Mouse (Mus musculus) right cerebral cortex, adult 2 months (tissue): ENCODE data around the gene Prrt1.

Experiments
- DNase-seq, 2 experiments: peaks; one replicate each; pipeline ENCODE4 v3.0.0; 2021 to 2022; ENCODE audit warnings: low spot score in 2 of 2

Gene Prrt1

DNA sequence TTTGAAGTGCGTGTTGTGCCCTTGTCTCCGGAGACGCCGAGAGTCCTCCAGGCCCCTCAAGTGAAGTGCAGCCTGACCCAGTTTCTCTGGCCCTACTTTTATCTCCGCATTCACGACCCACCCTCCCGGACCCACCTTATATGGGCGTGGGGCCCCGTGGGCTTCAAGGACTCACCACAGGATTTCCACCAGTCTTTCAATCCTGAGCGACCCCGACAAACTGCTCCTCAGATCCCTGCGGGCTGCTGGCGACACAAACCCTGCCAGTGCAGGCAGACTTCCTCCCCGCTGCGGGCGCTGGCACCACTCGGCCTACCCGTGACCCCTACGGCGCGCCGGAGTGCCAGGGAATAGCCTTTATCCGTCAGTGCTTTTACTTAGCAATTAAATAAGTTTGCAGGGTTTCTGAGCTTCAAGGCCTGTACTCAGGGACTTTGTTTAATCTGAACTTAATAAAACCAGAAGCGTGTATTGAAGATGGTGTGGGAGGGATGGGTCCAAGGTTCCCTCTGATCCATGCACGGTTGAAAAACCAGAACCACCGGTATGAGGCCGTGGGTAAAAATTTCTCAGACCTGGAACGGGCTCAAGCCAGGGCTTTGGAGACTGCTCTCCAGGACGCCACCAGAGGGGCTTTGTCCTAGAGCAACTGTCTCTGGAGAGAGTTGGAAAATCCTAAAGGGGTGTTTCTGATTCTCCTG, 1.2 kb upstream of the Prrt1 start, which contains the start of gene Ppt2:
TSS of gene Ppt2 (minus strand) at position 568 of the 701 bp plus-strand sequence.
- DNase-seq = no peak

DNA sequence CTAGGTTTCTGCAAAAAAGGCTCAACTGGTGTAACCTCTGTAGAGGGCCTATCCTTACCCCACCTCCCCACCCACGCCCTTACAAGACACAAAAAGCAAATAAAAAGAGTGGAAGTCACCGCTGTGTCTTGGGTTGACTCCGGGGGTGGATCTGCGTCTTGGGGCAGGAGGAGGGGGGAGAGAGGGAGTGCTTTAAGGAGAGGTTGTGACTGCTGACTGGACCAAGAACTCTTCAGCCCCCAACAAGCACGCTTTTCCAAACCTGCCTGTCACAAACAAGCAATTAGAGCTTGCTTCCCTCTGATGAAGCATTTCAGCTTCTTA, 727 bp upstream of the Prrt1 start:
- DNase-seq = no peak

DNA sequence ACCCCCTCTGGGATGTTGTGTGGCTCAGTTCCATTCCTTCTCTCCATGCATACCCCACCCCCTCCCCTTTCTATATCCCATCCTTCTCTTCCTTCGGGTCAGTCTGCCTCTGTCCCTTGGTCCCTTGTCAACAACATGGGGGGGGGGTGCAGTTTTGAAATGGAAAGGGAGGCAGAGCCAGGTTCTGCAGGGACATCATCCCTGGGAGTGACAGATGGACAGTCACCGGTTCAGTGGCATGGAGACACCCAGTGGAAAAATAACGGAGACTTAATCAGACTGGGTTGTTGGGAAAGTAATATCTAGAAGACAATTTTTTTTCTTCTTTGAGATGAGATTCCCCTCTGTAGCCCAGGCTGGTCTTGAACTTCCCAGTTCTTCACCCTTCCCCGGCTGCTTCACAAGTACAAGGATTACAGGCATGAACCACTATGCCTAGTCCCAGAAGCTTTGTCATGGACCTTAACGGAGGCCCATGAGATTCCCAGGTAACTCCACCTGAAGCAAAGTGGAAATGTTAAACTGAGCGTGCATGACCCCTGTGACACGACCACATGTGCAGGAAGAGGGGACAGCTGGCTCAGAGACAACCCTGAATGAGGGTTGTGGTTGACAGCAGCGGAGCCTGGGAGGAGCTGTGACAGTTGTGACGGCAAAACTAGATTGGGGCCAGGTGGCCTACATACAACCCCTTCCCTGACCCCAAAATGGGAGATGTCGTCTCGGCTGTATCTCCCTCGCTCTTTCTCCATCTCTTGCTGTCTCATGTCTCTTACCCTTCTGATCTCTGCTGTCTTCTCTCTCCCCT, 667 bp downstream of the Prrt1 start:
- DNase-seq = no peak

DNA sequence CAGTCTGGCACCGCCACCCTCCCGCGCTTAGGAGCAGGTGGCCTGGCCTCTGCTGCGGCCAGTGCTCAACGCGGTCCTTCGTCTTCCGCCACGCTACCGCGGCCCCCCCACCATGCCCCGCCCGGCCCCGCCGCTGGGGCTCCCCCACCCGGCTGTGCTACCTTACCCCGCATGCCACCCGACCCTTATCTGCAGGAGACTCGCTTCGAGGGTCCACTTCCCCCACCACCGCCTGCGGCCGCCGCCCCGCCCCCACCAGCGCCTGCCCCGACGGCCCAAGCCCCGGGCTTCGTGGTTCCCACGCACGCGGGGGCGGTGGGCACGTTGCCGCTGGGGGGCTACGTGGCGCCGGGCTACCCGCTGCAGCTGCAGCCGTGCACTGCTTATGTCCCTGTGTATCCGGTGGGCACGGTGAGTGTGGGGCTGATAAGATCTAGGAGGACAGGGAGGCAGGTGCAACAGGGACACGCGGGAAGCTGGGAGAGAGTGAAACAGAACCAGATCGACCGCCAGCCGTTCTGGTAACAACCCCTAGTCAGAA, 1.5 kb downstream of the Prrt1 start:
- no peak for DNase-seq

DNA sequence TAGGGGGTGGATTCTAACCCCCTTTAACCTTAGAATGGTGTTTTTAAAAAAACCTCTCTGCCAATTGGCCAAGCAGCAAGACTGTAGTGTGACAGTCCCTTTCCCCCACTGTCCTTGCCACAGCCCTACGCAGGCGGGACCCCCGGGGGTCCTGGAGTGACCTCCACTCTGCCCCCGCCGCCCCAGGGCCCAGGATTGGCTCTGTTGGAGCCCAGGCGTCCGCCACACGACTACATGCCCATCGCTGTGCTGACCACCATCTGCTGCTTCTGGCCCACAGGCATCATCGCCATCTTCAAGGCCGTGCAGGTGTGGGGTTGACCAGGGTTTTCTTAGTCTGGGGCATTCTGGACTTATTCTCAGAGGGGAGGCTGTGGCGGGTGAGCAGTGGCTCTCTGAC, 2.3 kb downstream of the Prrt1 start:
- DNase-seq = no peak

DNA sequence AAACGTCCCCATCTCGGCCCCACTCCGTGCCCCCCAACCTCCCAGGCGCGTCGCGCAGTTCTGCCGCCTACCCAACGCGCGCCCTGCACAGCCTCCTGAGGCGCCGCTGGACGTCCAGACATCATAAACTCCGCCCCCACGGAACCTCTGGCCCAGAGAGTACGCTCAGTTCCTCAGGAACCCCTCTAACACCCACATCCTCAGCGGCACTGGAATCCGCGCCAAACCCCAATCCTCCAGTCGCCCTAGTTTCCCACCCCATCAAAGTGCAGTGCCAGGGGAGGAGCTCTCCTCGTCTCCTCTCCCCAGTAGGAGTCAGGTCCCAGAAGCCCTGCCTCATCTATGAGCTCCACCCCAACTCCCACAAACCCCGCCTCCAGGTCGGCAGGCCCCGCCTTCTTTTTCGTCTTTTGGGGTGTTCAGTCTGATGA, 2.9 kb downstream of the Prrt1 start:
- DNase-seq = peak; percentile 85 to 87

DNA sequence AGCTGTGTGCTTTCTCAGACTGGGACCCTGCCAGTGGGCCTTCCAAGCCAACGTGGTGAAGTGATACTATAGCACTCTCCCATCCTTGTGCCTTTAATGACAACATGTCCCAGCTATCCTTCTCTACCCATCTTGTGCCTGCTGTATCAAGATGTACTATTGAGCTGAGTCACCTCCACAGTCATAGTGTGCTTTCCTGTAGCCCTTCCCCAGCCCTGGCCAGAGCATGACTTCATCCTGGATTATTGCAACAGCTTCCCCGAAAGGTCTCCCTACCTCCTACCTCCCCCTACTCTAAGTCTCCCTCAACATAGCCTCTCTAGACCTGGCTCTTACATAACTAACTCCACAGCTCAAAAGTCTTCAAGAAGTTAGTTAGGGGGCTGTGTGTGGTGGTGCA, 6.3 kb downstream of the Prrt1 start:
- no peak for DNase-seq

DNA sequence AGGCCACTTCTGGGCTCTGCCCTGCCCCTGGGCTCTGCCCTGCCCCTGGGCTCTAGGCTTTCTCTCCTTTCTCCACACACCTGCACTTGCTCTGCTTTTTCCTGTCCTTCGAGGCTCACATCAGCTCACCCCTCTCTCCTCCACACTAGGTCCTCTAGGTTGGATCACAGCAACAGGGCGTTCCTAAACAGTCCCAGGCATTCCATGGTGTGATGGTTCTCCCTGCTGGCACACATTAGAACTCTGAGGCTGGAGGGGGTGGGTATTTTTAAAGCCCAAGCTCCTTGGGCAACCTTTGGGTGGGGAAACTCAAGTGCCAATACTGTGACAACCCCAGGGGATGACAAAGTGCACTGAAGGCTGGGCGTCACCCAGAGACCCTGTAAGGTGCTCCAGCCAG, 8.1 kb downstream of the Prrt1 start:
- no peak for DNase-seq

DNA sequence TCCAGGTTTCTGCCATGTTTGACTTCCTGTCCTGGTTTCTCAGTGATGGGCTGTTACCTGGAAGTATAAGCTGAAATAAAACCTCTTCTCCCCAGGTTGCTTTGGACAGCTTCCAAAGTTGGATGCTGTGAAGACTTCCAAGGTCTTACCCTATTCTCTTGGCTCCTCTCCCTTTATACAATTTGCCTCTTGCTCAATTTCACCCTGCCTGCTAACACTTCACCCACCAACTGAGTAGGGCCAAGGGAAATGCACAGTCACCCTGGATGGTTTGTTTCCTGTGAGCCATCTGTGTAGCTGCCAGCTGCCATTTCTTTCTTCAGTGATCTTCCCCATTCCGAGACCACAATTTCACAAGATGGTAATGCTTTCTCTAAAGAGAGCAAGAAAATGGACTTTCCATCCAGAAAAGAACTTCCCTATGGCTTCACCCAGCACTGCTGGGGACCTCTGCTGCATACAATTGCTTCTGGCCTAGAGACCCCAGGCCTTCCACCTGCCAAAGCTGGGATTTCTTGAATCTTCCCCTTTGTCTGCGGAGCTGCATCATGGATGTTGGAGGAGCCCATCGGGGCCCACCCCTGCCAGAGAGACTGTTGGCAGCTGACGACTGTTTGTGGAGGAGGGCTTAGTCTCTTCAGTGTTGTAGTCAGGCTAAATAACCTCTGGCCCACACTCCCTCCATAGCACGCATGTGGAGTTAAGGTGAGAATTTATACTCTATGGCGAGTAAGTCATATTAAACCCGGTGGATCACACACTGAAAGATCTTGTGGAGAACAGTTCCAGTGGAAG, 10.3 kb downstream of the Prrt1 start:
- no peak for DNase-seq

DNA sequence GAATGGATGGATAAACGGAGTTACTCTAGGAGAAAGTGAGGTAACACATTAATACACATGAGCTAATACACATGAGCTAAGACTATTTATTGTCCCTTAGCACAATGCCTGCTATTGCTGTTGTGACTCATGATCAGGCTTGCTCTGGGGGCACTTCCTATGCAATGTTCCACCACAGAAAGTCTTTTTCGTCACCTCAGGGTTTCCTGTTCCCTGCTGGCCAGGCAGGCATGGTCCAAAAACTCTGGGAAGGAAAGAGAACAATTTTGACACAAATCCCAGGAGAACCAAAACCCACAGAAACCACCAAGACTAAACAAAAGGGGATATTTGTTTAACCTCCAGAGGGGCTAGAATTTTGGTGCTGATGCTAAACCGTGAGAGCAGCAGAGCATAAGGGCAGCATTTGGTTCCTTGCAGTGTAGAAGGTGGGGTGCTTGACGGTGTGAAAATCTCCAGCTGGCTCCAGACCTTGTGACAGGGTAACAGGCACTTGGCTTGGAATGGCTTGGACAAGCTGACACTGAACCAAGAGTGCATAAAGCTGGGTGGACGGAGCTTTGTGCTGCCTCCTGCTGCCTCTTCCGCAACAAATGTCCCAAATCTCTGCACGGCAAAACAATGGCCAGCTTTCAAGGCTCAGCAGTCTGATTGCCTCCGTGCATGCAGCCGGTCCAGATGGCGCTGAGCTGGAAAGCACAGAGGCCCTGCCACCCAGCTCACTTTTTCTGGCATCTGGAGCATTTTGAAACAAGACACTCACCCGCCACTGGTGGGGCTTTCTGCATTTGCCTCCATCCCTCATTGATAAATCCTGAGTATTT, 11.7 kb downstream of the Prrt1 start:
- DNase-seq = no peak

DNA sequence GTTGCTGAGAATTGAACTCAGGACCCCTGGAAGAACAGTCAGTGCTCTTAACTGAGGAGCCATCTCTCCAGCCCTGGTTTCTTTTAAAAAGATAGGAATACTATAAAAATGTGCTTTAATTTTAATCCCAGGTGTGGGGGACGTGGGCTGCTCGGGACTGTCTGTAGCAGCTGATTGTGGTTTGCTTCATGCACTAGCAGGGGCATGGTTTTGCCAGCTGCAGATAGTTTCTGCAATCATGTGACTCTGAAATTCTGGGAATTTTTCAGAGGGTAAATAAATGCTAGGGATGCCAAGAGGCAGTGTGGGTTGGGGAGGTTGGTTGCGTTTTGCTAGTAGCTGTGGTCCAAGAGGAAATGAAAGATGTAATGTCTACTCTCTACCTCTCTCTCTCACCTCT, 12.6 kb downstream of the Prrt1 start:
- DNase-seq = no peak

DNA sequence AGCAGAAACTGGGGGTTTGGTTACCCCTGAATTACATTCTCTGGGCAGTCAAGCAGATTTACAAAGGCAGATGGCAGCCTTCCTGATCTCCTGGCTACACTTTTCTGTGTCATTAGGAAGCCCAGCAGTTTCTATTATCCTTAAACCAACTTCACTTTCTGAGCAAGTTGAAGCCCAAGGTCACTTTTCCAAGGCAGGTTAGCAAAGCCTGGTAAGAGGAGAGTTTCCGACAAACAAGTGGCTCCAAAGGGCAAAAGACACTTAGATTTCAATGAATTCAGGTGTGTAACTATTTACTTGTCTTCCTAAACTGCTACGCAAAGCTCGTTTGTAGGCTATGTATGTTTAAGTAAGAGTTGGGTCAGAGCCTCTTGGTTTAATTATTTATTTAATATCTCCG, 14.0 kb downstream of the Prrt1 start:
- DNase-seq = no peak

DNA sequence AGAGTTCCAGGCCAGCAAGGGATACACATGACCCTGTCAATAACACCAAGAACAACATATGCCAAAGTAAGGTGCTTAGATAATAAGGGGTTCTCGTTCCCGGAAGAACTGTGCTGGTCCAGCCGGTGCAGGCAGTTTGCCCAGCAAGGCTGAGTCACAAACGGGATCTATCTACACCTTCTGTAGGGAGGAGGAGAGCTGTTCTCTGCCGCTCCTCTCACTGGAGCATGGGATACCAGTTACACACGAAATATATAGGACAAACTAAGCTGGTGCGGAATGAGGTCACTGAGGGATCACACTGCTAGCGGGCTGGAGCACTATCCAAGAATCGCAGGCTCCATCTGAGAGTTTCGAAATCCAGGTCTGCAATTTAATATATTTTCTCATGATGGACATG, 14.6 kb downstream of the Prrt1 start:
- no peak for DNase-seq

DNA sequence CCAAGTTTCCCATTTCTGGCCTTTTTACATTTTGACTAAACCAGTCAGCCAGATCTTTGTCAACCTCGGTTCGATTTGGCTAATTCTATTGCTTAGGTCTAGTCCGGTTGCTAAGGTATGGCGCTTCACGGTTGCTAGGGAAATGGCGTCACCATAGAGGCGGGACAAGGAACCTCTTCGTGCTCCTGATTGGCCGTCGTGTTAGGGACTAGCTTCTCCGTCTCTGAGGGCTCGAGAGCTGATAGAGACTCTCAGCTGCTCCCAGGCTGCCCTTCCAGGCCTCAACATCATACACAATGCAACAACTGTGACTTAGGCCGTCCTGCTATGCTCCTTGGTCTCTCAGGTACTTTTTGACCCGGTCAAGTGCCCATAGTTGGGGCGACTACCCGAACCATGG, 15.3 kb downstream of the Prrt1 start, which contains the start of gene Fkbpl:
TSS of gene Fkbpl (plus strand) at position 157 of the 400 bp plus-strand sequence.
- DNase-seq = peak; percentile 98 to 99

DNA sequence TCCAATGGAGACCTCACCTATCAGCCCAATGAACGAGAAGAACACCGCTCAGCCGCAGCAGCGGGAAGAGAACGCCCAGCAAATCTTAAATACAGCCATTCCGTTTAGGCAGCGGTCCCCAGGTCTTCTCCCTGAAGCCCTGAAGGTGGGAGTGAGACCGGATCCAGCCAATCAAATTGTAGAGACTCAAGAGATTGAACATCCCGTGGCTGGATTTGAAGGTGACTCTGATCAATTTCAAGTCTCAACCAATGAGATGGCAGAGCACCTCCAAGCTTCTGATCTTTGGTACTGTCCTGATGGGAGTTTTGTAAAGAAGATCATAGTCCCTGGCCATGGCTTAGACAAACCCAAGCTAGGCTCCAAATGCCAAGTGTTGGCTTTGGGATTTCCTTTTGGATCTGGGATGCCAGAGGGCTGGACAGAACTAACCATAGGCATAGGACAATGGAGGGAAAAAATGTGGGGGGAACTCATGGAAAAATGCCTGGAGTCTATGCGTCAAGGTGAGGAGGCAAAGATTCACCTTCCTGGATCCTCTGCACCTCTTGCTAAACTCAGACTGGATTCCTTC, 16.0 kb downstream of the Prrt1 start:
- DNase-seq = no peak

DNA sequence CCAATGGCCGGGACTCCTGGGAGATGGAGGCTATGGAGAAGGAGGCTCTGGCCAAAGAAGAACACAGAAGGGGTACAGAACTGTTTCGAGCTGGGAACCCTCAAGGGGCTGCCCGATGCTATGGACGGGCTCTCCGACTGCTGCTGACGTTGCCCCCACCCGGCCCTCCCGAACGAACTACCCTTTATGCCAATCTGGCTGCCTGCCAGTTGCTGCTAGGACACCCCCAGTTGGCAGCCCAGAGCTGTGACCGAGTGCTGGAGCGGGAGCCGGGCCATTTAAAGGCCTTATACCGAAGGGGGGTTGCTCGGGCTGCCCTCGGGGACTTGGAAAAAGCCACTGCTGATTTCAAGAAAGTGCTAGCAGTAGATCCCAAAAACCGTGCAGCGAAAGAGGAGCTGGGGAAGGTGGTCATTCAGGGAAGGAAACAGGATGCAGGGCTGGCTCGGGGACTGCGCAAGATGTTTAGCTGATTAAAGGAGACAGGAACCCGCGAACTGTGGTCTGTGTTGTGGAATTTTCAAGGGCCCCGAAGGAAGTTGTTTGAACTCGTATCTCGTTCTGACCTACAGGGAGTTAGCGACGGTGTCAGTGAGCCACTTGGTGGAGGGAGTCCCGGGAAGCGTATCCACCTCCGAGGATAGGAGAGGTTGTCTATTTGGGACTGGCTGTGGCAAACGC, 16.6 kb downstream of the Prrt1 start:
- DNase-seq = no peak

DNA sequence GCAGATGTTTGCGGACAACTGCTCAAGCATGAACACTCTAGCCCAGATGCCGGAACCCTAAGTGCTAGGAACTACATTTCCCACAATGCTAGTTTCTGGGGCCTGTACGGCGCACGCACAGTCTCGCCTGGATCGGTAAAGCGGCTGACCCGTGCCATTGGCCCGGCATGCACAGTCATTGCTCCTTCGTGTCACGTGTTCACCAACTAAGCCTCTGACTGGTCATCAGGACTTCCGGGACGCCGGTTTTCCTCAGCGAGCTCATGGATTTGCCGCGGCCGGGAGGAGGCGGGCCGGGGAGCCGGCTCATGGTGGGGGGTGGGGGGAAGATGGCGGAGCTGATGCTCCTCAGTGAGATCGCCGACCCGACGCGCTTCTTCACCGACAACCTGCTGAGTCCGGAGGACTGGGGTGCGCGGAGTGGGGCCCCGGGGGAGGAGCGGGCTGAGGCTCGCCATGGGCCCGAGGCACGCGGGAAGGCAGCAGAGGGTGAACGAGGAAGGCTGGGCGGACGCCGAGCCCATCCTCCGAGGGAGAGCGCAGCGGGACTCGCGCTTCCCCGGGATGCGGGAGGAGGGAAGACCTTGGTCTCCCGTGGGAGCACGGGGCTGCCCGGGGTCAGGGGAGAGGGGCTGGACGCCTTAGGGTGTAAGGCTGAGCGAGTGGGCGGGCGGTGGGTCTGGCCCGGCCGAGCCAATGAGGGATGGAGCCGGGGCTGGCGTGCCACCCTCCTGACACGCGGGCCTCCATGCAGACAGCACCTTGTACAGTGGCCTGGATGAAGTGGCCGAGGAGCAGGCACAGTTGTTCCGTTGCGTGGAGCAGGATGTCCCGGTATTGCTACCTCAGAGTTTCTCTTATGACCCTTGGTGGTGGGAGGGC, 17.8 kb downstream of the Prrt1 start, which contains the start of gene Atf6b:
TSS of gene Atf6b (plus strand) at position 241 of the 882 bp plus-strand sequence.
- DNase-seq = peak; percentile 96 to 97

DNA sequence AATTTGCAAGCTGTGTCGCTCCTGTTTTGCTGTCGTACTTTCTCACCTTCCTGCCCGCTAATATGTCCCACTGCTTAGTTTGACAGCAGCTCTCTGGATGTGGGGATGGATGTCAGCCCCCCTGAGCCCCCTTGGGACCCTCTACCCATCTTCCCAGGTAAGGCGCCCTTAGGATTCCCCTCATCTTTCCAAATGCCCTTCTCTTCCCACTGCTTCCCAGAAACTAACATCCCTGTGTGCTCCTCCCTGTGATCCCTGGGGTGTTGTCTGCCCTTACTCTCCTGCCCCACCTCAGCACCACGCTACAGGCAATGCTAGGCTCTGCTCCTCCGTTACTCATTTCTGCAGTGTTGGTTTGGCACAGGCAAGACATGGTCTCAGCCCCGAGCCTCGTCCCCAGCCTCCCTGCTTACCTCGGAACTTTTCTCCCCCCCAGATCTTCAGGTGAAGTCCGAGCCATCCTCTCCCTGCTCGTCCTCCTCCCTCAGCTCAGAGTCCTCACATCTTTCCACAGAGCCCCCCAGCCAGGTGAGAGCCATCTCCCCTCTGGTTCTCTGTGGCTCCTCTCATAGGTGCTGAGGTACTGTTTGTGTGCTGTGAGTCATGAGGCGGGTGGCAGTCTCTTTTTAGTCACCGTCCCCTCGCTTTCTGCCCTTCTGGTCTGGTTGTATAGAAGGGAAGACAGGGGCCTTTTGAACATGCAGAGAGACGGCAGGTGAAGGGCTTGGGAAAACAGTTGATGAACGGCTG, 19.0 kb downstream of the Prrt1 start:
- no peak for DNase-seq
